Mouse (Mus musculus): Measurements from ENCODE around the gene Vdac1.

Vdac1 gene

DNA sequence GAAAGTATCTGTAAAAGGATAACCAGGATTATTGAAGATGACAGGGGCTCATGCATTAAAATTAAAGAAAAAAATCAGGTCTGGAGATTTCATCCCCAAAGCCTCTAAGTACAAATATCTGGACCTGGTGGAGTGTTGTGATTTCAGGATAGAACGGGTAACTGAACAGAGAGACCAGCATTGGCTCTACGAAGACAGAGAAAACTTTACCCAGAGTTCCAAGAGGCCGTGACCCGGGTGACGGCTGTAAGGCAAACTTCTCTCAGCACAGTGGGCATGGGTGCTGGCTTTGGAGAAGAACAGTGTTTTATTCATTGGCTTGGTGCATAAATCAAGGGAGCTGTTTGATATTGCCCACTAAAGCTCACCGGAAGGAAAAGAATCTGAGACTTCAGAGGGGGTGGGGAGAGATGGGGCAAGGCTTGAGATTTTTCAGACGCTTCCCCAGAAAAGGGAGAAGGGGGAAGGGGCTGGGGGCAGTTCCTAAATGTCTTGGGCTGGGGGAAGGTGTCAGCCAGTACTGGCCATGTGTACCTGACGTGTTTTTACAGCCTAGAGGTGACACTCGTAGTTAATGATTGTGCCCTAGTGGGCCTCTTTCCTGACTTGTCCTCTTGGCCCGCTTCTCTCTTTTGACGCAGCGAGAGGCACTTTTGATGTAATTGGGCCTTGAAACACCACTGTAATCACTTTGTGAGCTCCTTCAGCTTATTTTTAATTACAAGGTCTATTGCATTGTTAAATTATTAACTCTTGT, 59.8 kb downstream of the Vdac1 start:
- no peak for DNase-seq (ENCODE audit: low spot score in 2 of 2)

DNA sequence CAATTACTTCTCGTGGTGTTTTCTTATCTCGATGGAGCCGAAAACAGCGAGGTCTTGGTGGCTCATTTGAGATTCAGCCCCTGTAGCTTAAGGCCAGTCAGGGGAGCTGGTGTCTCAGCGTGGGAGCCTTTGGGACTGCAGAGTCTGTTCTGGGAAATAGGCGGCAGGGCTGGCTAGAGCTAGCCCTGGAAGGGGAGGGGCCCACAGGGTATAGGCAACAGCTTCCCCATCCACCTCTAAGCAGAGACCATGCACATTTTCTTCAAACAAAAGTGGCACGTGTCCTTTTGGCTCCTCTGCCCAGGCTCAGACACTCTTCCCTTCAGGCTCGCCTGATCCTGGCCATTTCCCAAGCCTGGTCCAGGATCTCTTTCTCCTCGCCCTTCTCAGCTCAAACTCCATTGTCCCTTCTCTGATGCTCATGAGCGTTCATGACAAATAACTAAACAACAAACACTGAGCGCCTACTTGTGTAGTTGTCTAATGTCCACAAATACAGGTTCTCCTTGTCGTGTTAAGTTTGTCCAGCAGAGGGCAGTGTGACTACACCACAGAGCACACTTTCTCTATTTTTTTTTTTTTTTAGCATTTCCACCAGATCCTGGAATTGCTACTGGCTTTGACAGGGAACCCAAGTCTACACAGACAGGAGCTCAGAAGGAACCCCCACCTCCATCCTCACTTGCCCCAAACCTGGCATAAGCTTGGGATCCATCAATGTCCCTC, 60.6 kb downstream of the Vdac1 start:
- peak; percentile 83 to 85 for DNase-seq (ENCODE audit: low spot score in 2 of 2)

DNA sequence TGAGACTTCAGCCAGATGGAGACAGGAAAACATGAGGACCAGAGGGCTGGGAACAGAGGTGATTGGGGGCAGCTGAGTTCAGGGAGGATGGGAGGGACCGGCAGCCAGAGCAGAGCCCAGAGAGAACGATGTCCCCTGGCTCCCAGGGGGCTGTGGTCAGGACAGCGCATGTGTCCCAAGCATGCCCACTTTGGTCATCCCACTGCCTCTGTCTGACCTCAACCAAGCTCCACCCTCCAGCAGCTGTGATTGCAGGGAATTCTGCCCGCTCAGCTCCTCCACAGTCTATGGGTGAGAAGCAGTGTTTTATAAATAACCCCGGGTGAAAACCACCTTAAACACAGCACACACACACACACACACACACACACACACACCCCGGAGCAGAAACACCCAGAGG, 68.8 kb downstream of the Vdac1 start:
- no peak for DNase-seq (ENCODE audit: low spot score in 2 of 2)

DNA sequence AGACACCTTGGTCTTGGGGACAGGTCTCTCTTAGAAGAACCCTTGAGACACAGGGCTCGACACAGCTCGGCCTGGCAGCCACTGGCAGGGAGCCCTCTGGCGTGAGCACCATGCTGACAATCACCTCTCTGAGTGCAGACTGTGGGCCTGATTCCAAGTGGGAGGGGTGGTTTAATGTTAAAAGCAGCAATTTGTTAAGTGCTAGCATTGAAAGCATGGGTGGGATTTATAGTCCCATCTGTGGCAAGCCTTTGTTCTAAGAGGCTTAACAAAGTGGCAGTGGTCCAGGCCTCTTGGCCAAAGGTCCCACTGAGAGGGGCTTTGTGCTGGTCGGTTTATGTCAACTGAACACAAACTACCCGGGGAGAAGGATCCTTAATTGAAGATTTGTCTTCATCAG, 70.9 kb downstream of the Vdac1 start:
- no peak for DNase-seq (ENCODE audit: low spot score in 2 of 2)

DNA sequence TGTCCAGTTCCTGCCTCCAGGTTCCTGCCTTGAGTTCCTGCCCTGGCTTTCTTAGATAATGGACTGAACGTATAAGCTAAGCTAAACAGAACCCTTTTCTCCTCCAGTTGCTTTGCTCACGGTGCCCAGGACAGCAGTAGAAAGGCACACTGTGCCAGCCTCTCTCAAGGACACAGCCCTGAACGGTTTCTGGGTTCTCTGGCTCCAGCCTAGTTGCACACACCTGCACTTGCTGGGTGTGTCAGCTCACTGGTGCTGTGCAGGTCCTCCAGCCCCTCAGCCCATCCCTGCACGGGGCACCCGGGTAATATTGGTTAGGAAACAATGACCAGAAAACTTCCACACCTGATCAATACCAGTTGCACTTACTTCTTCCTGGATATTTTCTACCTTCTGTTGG, 71.5 kb downstream of the Vdac1 start:
- no peak for DNase-seq (ENCODE audit: low spot score in 2 of 2)

DNA sequence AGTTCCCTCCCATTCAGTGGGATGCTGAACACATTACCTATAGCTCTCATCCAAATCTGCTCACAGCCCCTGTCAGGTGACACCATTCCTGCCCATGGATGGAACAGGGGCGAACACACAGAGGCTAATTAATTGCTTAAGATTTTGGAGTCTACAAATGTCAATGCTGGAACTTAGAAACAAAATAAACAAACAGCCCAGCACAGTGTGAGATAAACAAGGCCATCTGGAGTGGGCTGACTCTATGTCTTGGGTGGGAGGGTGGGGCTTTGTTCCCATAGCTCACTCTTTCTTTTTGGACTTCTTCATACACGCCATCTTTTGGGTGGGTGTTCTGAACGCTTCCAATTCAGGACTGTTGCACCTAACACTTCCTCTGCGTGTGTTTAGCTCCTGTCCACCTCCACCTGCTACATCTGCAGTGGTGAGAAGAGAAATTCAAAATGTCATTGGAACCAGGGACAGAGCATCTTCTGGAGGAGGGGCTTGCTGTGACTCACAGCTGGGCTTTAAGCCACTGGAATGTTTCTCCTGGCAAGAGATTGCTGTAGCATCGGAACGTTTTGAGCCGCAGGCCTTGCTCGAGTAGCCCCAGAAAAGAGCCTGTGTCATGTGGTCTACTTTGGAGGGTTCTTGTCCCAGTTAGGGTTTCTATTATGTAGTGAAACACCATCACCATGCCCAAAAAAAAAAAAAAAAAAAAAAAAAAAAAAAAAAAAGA, 72.6 kb downstream of the Vdac1 start:
- peak; percentile 63 to 64 for DNase-seq (ENCODE audit: low spot score in 2 of 2)

DNA sequence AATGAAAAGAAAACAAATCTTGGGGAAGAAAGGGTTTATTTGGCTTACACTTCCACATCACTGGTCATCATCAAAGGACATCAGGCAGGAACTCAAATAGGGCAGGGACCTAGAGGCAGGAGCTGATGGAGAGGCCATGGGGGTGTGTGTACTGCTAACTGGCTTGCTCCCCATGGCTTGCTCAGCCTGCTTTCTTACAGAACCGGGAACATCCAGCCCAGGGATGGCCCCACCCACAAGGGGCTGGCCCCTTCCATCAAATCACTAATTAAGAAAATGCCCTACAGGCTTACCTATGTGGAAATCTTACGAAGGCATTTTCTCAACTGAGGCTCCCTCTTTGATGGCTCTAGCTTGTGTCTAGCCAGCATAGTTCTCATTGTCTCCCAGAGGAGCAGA, 73.1 kb downstream of the Vdac1 start:
- no peak for DNase-seq (ENCODE audit: low spot score in 2 of 2)

DNA sequence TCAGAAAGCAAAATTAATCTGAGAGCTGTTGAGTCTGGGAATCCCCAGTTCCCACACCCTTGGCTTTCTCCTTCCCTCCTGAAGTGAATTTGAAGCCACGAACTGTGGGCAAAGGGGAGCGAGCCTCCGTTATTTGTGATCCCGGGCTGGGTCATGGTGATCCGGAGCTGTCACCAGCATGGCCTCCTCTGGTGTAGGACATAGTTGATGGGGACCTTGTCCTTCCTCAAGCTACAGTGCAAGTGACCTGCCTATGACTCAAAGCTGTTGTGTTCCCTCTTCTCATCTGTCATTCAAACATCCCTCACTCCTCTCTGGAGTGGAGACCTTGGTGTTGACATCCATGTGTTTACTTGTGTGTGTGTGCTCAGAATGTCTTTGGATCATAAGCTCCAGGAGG, 74.8 kb downstream of the Vdac1 start:
- DNase-seq (ENCODE audit: low spot score in 2 of 2): no peak

DNA sequence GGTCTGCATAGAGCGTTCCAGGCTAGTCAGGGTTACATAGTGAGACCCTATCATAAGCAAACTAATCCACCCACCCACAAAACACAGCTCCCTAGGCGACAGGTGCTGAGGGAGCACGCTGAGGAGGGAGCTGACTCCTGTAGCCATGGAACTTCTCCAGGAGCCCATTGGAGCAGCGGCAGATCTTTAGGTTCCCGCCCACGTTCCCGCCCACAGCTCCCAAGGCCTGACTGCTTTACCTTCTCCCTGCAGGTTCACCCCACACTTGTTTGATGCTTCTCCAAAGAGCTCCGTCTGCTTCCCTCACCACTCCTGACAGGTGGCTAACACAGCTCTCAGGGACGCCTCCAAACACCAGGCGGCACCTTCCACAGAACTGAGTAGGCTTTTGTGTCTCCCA, 76.5 kb downstream of the Vdac1 start:
- DNase-seq (ENCODE audit: low spot score in 2 of 2): peak; percentile 80 to 84
